Mouse (Mus musculus) liver, embryonic 13.5 days (tissue): Measurements from ENCODE around the gene Rnase12. TPM values are rescaled to one million over a fixed set of nuclear protein-coding genes. Genes with fewer than 3 reads are reported as not detected.
"Not testable (repeated sequence)": the region's sequence is repeated elsewhere in the genome, so short reads cannot be mapped to it uniquely, and the experiment has no call there.

ENCODE experiments used
- ATAC-seq: fragments of 200-750 bp; cut with Nextera tagmentation; 2 replicates; pipeline ENCODE4 v1.8.0; 2017; ENCODE audit warnings: low read depth, mild to moderate bottlenecking, moderate number of reproducible peaks, moderate library complexity
- DNase-seq: peaks from one replicate; pipeline ENCODE4 v3.0.0; 2022
- H3K27ac ChIP-seq: fragments of 300-500 bp; sonication (generic); 2 replicates; pipeline ENCODE4 v1.5.1; 2015; ENCODE audit warnings: moderate library complexity, mild to moderate bottlenecking, inconsistent platforms
- H3K27me3 ChIP-seq: fragments of 300-500 bp; sonication (generic); 2 replicates; pipeline ENCODE4 v1.6.1; 2015; ENCODE audit warnings: mild to moderate bottlenecking, inconsistent platforms
- H3K36me3 ChIP-seq: fragments of 300-500 bp; sonication (generic); 2 replicates; pipeline ENCODE4 v1.6.1; 2015; ENCODE audit warnings: mild to moderate bottlenecking, inconsistent platforms
- H3K4me1 ChIP-seq: fragments of 300-500 bp; sonication (generic); replicated peaks from 2 replicates; pipeline ENCODE4 v1.6.1; 2015; ENCODE audit warnings: inconsistent platforms
- H3K4me2 ChIP-seq: fragments of 300-500 bp; sonication (generic); 2 replicates; pipeline ENCODE4 v1.6.1; 2015; ENCODE audit warnings: inconsistent platforms, mild to moderate bottlenecking, moderate library complexity
- H3K4me3 ChIP-seq: fragments of 300-500 bp; sonication (generic); replicated peaks from 2 replicates; pipeline ENCODE4 v1.5.1; 2015; ENCODE audit warnings: mild to moderate bottlenecking, inconsistent platforms
- H3K9ac ChIP-seq: fragments of 300-500 bp; sonication (generic); 2 replicates; pipeline ENCODE4 v1.6.1; 2015; ENCODE audit warnings: mild to moderate bottlenecking, inconsistent platforms
- H3K9me3 ChIP-seq: fragments of 300-500 bp; sonication (generic); replicated peaks from 2 replicates; pipeline ENCODE4 v1.6.1; 2016; ENCODE audit warnings: inconsistent platforms
- WGBS: fragments of 180-500 bp; shearing (Covaris S2); methylation state at CpG from one replicate; pipeline ENCODE4 v1.1.7; 2015; ENCODE audit not compliant: insufficient replicate concordance; 5-methylcytosine and 5-hydroxymethylcytosine counted together
- polyA plus RNA-seq: library from polyadenylated mRNA; unstranded; fragments of >200 nt; fragmentation: Nextera tagmentation; extraction: Ambion mirVana; gene quantifications from 2 replicates; pipeline ENCODE4 v1.2.1, GENCODE M21; 2015

Gene Rnase12
- 1.6 and 1.8 TPM in 2 replicates for polyA plus RNA-seq

DNA sequence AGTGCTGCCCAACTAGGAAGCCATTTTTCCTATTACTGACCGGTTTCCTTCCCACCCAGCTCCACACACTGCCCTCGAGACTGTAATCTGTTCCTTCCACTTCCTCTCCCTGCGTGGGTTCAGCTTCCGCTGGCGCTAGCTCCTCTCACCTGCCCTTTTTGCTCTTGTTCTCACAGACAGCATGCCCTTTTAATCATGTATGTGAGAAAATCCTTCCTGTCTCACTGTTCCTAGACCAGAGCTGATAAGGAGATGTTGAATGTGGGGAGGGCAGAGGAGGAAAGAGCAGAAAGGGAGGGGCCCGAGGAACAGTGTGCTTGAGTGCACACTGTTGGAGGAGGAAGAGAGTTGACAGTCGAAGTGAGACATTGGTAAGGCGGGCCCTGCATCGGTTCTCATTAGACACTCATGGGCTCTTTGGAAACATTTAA is at the start of gene Rnase12:
Rnase12 (minus strand) TSS at position 261 of the 431 bp plus-strand sequence.
- H3K9me3 ChIP-seq: no peaks in the 10 kb centered on the region
- ATAC-seq (peak; percentile 68), DNase-seq (no peak)
- peaks cover 24% of the 10 kb centered on the region for H3K4me1 ChIP-seq
- WGBS: 7% methylated on average over 9 of the region's 9 CpGs
- H3K9ac ChIP-seq: no peak within 1 kb of the TSS; the same call in 1 of the 2 replicates
- peak within 1 kb of the TSS; percentile 36 for H3K4me2 ChIP-seq
- H3K4me3 ChIP-seq: no peak within 1 kb of the TSS
- H3K27me3 ChIP-seq: no peaks in the 10 kb centered on the region
- H3K27ac ChIP-seq: no peak within 1 kb of the TSS
- no peaks in the 10 kb centered on the region for H3K36me3 ChIP-seq

DNA sequence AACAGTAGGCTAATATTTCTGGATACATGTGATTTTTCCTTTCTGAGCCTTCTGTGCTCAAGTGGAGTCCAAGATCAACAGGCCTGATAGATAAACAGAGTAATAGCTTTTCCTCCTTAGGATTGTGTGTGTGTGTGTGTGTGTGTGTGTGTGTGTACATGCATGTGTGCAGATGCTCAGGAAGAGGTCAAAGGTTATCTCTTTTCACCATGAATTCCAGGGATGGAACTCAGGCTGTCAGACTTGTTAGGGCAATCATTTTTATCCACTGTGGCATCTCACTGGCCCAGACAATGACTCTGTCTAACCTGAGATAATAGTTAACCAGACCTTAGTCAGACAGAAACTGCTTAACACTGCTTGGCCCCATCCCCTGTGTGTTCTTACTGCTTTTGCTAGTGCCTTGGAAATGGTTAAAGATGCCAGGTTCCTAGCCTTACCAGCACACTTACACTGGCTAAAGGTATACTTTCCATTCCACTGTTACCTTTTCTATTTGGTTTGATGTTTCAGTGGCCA is 49.0 kb upstream of the Rnase12 start:
- H3K9ac ChIP-seq: no peak overlapping the region
- H3K9me3 ChIP-seq: no peaks in the 10 kb centered on the region
- no peak for ATAC-seq
- no peak overlapping the region for H3K27ac ChIP-seq
- H3K36me3 ChIP-seq: no peaks in the 10 kb centered on the region
- no peak for DNase-seq
- peaks cover 24% of the 10 kb centered on the region for H3K4me1 ChIP-seq
- H3K27me3 ChIP-seq: no peaks in the 10 kb centered on the region
- H3K4me3 ChIP-seq: no peak overlapping the region
- H3K4me2 ChIP-seq: no peak overlapping the region

DNA sequence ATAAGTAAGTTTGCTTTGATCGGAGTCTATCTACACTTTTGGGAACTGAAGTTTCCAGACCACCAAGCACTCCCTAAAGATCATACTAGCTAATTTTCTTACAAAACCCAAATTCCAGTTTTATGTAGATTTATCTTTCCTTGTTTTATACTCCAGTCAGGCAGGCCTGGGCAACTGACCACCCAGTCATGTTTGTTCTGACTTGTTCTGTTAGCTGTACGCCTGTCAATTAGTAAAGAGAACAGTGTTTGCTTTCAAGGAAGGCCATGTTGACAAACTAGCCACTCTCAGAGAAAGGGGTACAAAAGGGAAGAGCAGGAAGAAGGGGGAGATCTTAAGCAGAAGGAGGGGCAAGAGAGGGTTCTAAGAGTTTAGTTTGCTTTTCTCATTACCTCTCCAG is 46.9 kb upstream of the Rnase12 start:
- H3K4me2 ChIP-seq: no peak overlapping the region
- peak overlapping the region; percentile 2; the same call in 1 of the 2 replicates for H3K27ac ChIP-seq
- WGBS: 75% methylated on average over 2 of the region's 2 CpGs
- H3K4me1 ChIP-seq: peaks cover 22% of the 10 kb centered on the region
- H3K36me3 ChIP-seq: no peaks in the 10 kb centered on the region
- H3K4me3 ChIP-seq: no peak overlapping the region
- no peaks in the 10 kb centered on the region for H3K27me3 ChIP-seq
- DNase-seq (no peak), ATAC-seq (no peak)
- no peaks in the 10 kb centered on the region for H3K9me3 ChIP-seq
- H3K9ac ChIP-seq: no peak overlapping the region

DNA sequence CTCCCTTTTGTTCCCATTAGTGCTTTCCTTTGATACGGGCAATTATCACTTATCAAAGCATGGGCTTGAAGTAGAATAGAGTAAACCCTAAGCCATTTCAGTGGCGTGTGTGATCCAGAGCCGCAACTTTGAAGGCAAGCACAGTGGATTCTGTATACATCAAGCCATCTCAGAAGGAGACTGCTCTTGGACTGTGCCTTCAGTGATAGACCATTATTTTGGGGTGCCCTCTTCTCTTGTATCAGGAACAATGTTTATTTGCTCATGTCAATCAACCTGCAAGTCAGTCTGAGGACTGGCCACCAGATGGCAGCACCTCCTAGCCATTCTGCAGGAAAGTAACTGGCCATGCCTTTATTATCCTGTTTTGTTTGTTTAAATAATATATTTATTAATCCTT is 45.8 kb upstream of the Rnase12 start:
- Histone ChIP-seq H3K27ac (no peak overlapping the region), H3K27me3 (no peaks in the 10 kb centered on the region), H3K9me3 (no peaks in the 10 kb centered on the region), H3K4me3 (no peak overlapping the region), H3K4me2 (no peak overlapping the region), H3K4me1 (peaks cover 22% of the 10 kb centered on the region), H3K36me3 (no peaks in the 10 kb centered on the region), H3K9ac (no peak overlapping the region)
- 65% methylated on average over 3 of the region's 3 CpGs for WGBS
- no peak; the same call in 1 of the 2 replicates for ATAC-seq
- DNase-seq: peak; percentile 64

DNA sequence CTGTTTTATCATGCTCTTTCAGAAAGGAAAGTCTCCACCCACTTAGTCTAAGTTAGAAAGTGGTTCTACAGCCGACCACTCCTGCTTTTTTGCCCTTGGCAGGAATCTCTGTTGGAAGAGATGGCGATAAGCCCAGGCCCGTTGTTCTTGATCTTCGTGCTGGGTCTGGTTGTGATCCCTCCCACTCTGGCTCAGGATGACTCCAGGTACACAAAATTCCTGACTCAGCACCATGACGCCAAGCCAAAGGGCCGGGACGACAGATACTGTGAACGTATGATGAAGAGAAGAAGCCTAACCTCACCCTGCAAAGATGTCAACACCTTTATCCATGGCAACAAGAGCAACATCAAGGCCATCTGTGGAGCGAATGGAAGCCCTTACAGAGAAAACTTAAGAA is 43.8 kb upstream of the Rnase12 start:
- ATAC-seq: no peak
- Histone ChIP-seq H3K27me3 (no peaks in the 10 kb centered on the region), H3K9ac (no peak overlapping the region), H3K36me3 (no peaks in the 10 kb centered on the region), H3K4me1 (peaks cover 18% of the 10 kb centered on the region), H3K4me2 (no peak overlapping the region), H3K27ac (no peak overlapping the region), H3K4me3 (no peak overlapping the region), H3K9me3 (no peaks in the 10 kb centered on the region)
- DNase-seq: no peak
- WGBS: 70% methylated on average over 9 of the region's 9 CpGs

DNA sequence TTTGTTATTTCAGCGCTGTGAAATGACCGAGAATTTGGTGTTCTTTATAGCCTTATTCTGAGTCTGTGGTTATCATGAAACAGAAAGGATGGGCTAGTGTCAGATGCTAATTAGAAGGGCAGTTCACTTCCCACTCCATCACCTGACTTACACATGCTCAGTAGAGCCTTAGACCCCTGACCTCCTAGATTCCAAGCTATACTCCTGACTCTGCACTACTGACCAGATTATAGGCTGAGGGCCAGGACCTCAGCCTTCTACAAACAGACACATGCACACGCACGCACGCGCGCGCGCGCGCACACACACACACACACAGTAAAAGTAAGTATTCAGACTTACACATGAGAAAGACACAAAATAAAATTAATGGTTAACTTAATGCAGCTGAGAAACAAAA is 41.5 kb upstream of the Rnase12 start:
- DNase-seq (no peak), ATAC-seq (no peak)
- Histone ChIP-seq H3K9ac (no peak overlapping the region), H3K27me3 (no peaks in the 10 kb centered on the region), H3K4me2 (no peak overlapping the region), H3K4me1 (peaks cover 27% of the 10 kb centered on the region), H3K4me3 (no peak overlapping the region), H3K36me3 (no peaks in the 10 kb centered on the region), H3K9me3 (no peaks in the 10 kb centered on the region), H3K27ac (no peak overlapping the region)
- WGBS: 94% methylated on average over 11 of the region's 11 CpGs

DNA sequence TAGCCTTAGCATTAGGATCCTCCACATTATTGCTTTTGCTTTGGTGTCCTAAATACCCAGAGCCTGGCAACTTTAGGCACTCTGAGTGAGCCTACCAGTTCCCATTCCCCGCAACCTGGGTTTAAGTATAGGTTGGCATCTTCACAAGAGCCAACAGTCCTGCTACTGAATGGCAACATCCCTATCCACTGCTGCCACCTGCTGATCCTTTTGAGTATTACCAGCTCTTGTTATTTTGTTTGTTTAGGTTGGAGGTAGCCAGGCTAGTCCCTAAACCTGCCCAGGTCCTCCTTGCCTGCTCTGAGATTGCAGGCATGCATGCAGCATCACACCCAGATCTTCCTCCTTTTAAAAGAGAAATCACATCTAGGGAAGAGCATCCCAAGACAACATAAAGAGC is 40.8 kb upstream of the Rnase12 start:
- DNase-seq: peak; percentile 55
- H3K4me3 ChIP-seq: not testable (repeated sequence)
- 45% methylated on average over 1 of the region's 1 CpGs for WGBS

DNA sequence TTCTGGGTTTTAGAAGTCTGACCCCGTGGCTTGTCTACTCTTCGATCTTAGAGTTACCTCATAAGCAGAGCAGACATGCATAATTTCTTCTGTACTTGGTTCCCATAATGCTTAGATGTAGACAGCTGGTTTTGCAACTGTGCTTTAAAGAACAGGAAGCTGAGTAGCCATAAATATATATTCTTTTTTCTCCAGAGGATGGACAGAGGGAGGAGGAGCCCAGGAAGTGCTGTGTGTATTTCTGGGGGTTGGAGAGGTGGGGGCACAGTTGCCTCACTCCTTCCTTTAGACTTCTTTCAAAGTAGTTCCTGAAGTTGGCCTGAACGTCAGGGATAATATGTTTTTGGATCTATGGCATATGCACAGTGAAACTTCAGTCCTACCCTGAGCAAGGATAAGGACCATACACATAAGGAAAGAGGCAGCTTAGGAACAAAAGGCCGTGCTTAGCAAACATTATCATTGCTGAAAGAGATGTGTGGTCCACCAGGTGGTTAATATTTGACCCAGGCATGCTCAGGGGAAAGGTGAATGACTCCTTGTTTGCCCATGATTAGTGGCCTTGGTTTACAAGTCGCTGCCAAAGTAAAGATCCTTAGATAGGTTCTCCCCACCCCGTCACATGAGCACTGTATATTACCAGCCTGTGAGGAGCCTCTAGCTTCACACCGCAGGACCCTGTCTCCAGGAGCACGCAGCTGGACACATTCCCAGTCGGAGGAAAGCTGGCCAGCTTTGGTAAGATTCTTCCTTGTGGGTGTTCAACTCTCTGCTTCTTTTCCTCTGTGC is 38.5 kb upstream of the Rnase12 start:
- no peaks in the 10 kb centered on the region for H3K9me3 ChIP-seq
- H3K9ac ChIP-seq: no peak overlapping the region
- peak; percentile 35 for ATAC-seq
- H3K4me2 ChIP-seq: 0 out of 2 replicates have a peak overlapping the region, but pooled peaks have one; percentile 7
- WGBS: 46% methylated on average over 9 of the region's 9 CpGs
- H3K4me3 ChIP-seq: no peak overlapping the region
- 0 out of 2 replicates have a peak overlapping the region, but pooled peaks have one; percentile 11 for H3K27ac ChIP-seq
- H3K36me3 ChIP-seq: no peaks in the 10 kb centered on the region
- no peaks in the 10 kb centered on the region for H3K27me3 ChIP-seq
- H3K4me1 ChIP-seq: peaks cover 46% of the 10 kb centered on the region
- no peak for DNase-seq

More for the DNA sequence above, 40.8 kb upstream of the Rnase12 start:
- not testable (repeated sequence) for H3K9ac ChIP-seq, H3K9me3 ChIP-seq, H3K27ac ChIP-seq, H3K36me3 ChIP-seq, H3K27me3 ChIP-seq, H3K4me2 ChIP-seq
- peaks cover 29% of the 10 kb centered on the region for H3K4me1 ChIP-seq
- peak; percentile 45 for ATAC-seq

DNA sequence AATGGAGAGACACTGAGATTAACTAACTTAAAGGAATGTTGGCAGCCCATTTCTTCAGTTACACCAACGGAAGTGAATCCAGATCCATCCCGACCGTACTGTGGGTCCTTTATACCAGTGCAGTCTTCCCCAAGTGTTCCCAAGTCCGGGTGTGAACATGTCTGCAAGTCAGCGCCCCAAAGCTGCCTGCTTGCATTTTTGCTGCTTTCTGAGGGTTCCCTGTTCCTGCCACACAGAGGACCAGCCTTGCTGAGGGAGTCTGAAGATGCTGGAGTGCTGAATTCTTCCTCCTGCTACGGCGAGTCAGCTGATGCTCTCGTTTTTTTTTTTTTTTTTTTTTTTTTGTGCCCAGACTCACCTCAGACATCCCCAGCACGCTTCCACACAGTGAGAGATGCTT is 37.5 kb upstream of the Rnase12 start:
- H3K36me3 ChIP-seq: no peaks in the 10 kb centered on the region
- no peak overlapping the region for H3K4me3 ChIP-seq
- peaks cover 53% of the 10 kb centered on the region for H3K4me1 ChIP-seq
- H3K9me3 ChIP-seq: no peaks in the 10 kb centered on the region
- H3K27ac ChIP-seq: no peak overlapping the region
- DNase-seq (no peak), ATAC-seq (no peak)
- WGBS: 58% methylated on average over 9 of the region's 9 CpGs
- H3K9ac ChIP-seq: no peak overlapping the region
- no peaks in the 10 kb centered on the region for H3K27me3 ChIP-seq
- no peak overlapping the region for H3K4me2 ChIP-seq

DNA sequence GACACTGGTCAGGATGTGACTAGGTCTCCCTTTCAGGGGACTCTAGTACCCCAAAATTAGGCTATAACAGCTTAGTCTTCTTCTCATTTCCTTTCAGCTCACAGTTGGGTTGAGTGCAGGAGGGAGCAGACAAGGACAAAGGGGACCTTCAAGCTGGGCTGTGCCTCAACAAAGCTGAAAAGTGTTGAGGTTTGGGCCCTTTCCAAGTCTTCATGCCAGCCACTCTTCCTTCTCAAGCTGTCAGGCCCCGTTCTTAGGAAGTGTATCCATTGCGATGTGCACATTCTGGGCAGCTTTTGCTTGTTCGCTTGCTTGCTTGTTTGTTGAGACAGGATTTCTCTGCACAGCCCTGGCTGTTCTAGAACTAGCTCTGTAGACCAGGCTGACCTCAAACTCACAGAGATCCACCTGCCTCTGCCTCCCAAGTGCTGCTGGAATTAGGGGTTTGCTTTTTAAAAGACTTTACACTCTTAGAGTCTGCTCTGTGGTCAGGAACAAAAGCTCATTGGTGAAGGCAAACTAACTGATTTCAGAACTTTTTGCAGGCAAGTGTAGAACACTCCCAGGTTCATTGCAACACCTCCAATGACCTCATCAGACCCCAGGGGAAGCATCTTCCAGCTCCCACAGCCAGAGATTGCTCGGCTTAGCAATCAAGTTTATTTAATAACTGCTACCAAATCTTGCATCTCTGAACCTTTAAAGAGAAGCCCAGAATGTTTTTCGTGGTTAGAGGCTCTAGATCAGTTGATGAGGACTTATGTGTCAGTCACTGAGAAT is 36.8 kb upstream of the Rnase12 start:
- no peaks in the 10 kb centered on the region for H3K9me3 ChIP-seq
- no peaks in the 10 kb centered on the region for H3K36me3 ChIP-seq
- no peaks in the 10 kb centered on the region for H3K27me3 ChIP-seq
- H3K9ac ChIP-seq: no peak overlapping the region
- DNase-seq: no peak
- 57% methylated on average over 5 of the region's 5 CpGs for WGBS
- H3K4me2 ChIP-seq: no peak overlapping the region
- ATAC-seq: no peak
- peaks cover 53% of the 10 kb centered on the region for H3K4me1 ChIP-seq
- no peak overlapping the region for H3K4me3 ChIP-seq
- peak overlapping the region; percentile 7; the same call in 1 of the 2 replicates for H3K27ac ChIP-seq

DNA sequence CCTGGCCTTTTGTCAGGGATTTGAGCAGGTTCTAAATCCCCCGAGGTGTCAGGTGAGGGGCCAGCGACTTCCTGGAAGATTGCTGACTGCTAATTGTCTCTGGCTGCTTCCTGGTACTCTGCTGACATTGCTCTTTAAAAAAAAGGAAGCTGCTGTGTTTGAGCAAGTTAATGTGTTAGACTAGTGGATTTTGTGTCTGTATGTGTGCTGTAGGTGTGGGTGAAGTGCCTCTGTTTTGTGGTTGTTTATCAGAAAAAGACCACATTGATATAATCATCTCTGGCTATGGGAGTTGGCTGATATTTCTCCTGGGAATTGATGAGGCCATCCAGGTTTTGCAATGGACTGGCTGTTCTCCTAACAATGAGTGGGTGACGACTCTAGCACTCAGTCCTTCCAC is 36.0 kb upstream of the Rnase12 start:
- no peak overlapping the region for H3K4me3 ChIP-seq
- no peak overlapping the region for H3K9ac ChIP-seq
- DNase-seq (no peak), ATAC-seq (no peak)
- no peaks in the 10 kb centered on the region for H3K27me3 ChIP-seq
- no peaks in the 10 kb centered on the region for H3K36me3 ChIP-seq
- no peaks in the 10 kb centered on the region for H3K9me3 ChIP-seq
- H3K4me2 ChIP-seq: no peak overlapping the region
- H3K27ac ChIP-seq: peak overlapping the region; percentile 7; the same call in 1 of the 2 replicates
- WGBS: 13% methylated on average over 3 of the region's 3 CpGs
- peaks cover 59% of the 10 kb centered on the region for H3K4me1 ChIP-seq
